Mouse (Mus musculus) hindbrain, embryonic 15.5 days (tissue): Measurements from ENCODE around the gene Cacnb3. TPM values are rescaled to one million over a fixed set of nuclear protein-coding genes. Genes with fewer than 3 reads are reported as not detected.
A peak's percentile ranks its signal among the peaks of the same experiment; 100 is the strongest.

ENCODE experiments used
- ATAC-seq: fragments of 200-750 bp; cut with Nextera tagmentation; 2 replicates; pipeline ENCODE4 v1.8.0; 2017; ENCODE audit warnings: low read depth, moderate number of reproducible peaks, moderate TSS enrichment; ENCODE audit not compliant: low FRiP score
- H3K27ac ChIP-seq: fragments of 300-500 bp; sonication (generic); replicated peaks from 2 replicates; pipeline ENCODE4 v1.5.1; 2015; ENCODE audit warnings: mild to moderate bottlenecking, inconsistent platforms
- H3K27me3 ChIP-seq: fragments of 300-500 bp; sonication (generic); 2 replicates; pipeline ENCODE4 v1.6.1; 2015; ENCODE audit warnings: control low read depth, inconsistent platforms
- H3K36me3 ChIP-seq: fragments of 300-500 bp; sonication (generic); 2 replicates; pipeline ENCODE4 v1.6.1; 2015; ENCODE audit warnings: control low read depth, inconsistent platforms
- H3K4me1 ChIP-seq: fragments of 300-500 bp; sonication (generic); replicated peaks from 2 replicates; pipeline ENCODE4 v1.6.1; 2015; ENCODE audit warnings: control low read depth, inconsistent platforms
- H3K4me2 ChIP-seq: fragments of 300-500 bp; sonication (generic); 2 replicates; pipeline ENCODE4 v1.6.1; 2015; ENCODE audit warnings: moderate library complexity, mild to moderate bottlenecking, inconsistent platforms
- H3K4me3 ChIP-seq: fragments of 300-500 bp; sonication (generic); 2 replicates; pipeline ENCODE4 v1.5.1; 2015; ENCODE audit warnings: mild to moderate bottlenecking, inconsistent platforms
- H3K9ac ChIP-seq: fragments of 300-500 bp; sonication (generic); 2 replicates; pipeline ENCODE4 v1.6.1; 2015; ENCODE audit warnings: inconsistent platforms
- H3K9me3 ChIP-seq: fragments of 300-500 bp; sonication (generic); 2 replicates; pipeline ENCODE4 v1.6.1; 2016; ENCODE audit warnings: control low read depth, inconsistent platforms
- WGBS: fragments of 180-500 bp; shearing (Covaris S2); methylation state at CpG from one replicate; pipeline ENCODE4 v1.1.7; 2015; 5-methylcytosine and 5-hydroxymethylcytosine counted together
- polyA plus RNA-seq: library from polyadenylated mRNA; unstranded; fragments of >200 nt; fragmentation: Nextera tagmentation; extraction: Ambion mirVana; gene quantifications from 2 replicates; pipeline ENCODE4 v1.2.1, GENCODE M21; 2015

Cacnb3 gene
- polyA plus RNA-seq, 1 experiment from 2014 or later, result 136 TPM

DNA sequence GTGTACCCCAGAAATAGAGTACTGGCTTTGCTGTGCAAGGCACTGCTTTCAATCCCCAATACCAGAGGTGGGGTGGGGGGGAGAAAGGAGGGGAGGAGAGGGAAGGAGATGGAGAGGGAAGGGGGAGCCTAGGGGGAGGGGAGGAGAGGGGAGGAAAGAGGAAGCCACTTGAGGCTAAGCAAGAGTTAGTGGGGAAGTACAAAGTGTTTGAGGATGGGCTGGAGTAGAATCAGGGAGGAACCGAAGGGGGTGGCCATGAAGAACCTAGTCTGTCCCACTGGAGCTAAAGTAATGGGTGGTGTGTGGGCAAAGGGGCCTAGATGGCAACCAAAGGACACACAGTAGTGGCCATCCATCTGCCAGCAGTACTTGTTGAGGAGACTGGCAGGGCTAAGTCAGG is 53.1 kb downstream of the Cacnb3 start:
- ATAC-seq, result no peak
- Histone ChIP-seq H3K4me2 (no peak overlapping the region), H3K9me3 (no peaks in the 10 kb centered on the region), H3K4me1 (no peaks in the 10 kb centered on the region), H3K36me3 (no peaks in the 10 kb centered on the region), H3K9ac (no peak overlapping the region), H3K27ac (no peak overlapping the region), H3K4me3 (no peak overlapping the region), H3K27me3 (no peaks in the 10 kb centered on the region)
- 89% methylated on average over 1 of the region's 1 CpGs for WGBS

DNA sequence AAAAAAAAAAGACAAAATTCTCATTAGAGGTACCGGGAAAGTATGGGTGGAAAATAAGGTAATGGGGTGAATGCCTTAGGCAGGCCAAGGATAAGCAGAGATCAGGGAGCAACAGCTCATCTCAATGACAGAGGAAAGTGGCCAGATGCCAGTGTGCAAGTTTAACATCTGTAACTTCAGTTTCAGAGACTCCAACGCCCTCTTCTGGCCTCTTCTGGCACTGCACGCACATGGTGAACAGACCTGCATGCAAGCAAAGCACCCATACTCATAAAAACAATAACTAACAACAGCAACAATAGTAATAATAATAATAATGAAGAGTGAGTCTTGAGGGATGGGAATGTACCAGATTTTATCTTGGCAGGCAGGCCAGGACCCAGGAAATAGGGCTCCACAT is 55.3 kb downstream of the Cacnb3 start:
- no peak overlapping the region for H3K9ac ChIP-seq
- peaks cover 4% of the 10 kb centered on the region for H3K4me1 ChIP-seq
- no peak overlapping the region for H3K4me3 ChIP-seq
- no peaks in the 10 kb centered on the region for H3K9me3 ChIP-seq
- H3K27me3 ChIP-seq, result no peaks in the 10 kb centered on the region
- H3K36me3 ChIP-seq, result no peaks in the 10 kb centered on the region
- ATAC-seq, result no peak
- WGBS, result 74% methylated on average over 3 of the region's 3 CpGs
- no peak overlapping the region for H3K27ac ChIP-seq
- H3K4me2 ChIP-seq, result no peak overlapping the region

DNA sequence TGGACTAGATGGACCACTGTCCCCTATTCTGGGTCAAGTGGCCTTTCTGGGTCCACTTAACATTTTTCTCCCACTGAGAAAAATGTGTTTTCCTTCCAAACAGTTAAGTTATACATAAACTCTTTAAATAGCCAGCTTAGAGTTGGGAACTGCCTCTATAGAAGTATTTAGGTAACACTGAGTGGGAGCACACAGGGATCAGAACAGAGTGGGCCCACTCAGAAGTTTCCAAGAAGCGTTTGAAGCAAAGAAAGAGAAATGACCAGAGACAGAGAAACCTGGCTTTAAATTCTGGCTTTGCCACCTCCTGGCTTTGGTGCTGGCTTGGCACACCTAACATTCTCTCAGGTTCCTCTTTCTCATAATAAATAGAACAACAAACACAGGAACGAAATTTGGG is 59.0 kb downstream of the Cacnb3 start:
- H3K4me3 ChIP-seq, result no peak overlapping the region
- no peak overlapping the region for H3K4me2 ChIP-seq
- H3K9ac ChIP-seq, result no peak overlapping the region
- no peak for ATAC-seq
- H3K27me3 ChIP-seq, result no peaks in the 10 kb centered on the region
- no peak overlapping the region for H3K27ac ChIP-seq
- WGBS, result 69% methylated on average over 2 of the region's 2 CpGs
- no peaks in the 10 kb centered on the region for H3K36me3 ChIP-seq
- H3K9me3 ChIP-seq, result no peaks in the 10 kb centered on the region
- peaks cover 16% of the 10 kb centered on the region for H3K4me1 ChIP-seq

DNA sequence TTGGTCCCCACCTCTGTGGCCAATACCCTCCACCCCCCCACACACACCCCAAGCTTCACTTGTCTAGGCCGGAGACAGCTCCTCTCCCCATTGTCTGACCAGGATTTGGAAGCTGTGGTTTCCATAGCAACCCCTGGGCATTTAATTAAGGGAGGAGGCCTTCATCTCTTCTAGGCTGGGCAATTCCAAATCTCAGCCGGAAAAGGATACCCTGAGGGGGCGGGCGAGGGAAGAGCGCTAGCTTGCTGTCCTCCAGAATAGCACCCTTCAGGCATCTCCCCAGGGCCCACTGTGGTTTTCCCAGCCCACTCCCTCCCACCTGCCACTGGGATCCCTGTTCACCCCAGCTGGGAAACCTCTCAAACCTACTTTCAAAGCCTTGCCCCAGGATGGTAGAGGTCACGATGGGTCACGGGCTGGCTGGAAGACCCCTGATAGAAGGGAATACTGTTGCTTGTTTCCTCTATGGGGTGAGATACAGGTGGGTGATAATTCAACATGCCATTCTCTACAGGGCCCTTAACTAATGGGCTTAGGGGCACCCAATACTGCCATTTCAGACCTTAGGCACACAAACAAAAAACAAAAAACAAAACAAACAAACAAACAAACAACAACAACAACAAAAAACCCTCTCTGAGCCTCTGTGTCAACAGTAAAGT is 61.0 kb downstream of the Cacnb3 start:
- Histone ChIP-seq H3K9me3 (no peaks in the 10 kb centered on the region), H3K4me2 (peak overlapping the region; percentile 11), H3K36me3 (no peaks in the 10 kb centered on the region), H3K27me3 (no peaks in the 10 kb centered on the region), H3K9ac (no peak overlapping the region), H3K4me1 (peaks cover 16% of the 10 kb centered on the region), H3K27ac (no peak overlapping the region; the same call in 1 of the 2 replicates), H3K4me3 (no peak overlapping the region)
- 15% methylated on average over 7 of the region's 7 CpGs for WGBS
- ATAC-seq, result peak; percentile 27; the same call in 1 of the 2 replicates

DNA sequence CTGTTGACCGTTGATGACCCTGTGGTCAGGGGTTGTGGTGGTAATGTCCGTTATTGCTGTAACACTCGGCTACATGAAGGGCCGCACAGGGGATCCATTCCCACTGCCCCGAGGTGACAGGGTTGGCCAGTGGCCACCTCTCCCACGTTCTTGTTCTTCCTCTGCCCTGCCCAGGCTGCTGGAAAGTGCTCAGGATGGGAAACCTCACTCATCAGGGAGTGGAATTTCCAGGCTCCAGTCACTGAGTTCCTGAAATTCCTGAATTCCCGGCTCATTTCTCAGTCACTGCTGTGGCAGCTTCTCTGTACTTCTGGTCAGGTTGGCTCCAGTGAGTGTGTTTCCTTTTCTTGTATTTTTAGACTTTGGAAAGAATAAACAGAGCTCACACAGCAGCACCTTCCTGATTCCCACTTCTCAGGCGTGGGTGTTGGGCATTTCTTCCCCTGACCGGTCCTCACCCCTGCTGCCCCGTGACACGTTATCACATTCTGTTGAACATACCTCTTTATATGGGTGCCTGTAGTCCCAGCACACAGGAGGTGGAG is 61.6 kb downstream of the Cacnb3 start:
- H3K36me3 ChIP-seq, result no peaks in the 10 kb centered on the region
- H3K4me3 ChIP-seq, result no peak overlapping the region
- peaks cover 16% of the 10 kb centered on the region for H3K4me1 ChIP-seq
- ATAC-seq, result no peak
- H3K9ac ChIP-seq, result no peak overlapping the region
- no peaks in the 10 kb centered on the region for H3K27me3 ChIP-seq
- no peak overlapping the region for H3K4me2 ChIP-seq
- H3K27ac ChIP-seq, result no peak overlapping the region
- 54% methylated on average over 11 of the region's 11 CpGs for WGBS
- no peaks in the 10 kb centered on the region for H3K9me3 ChIP-seq

Other genes starting within 250 kb of the Cacnb3 start
- gene Olfr283, start 249.9 kb upstream of the Cacnb3 start, polyA plus RNA-seq, result not detected in 2 replicates
- not detected in 2 replicates for gene Olfr282, start 199.6 kb upstream of the Cacnb3 start, polyA plus RNA-seq
- not detected in 2 replicates for gene Olfr281, start 178.3 kb upstream of the Cacnb3 start, polyA plus RNA-seq
- not detected in 2 replicates for gene OR5BS1P, start 160.9 kb upstream of the Cacnb3 start, polyA plus RNA-seq
- gene Lalba, start 148.1 kb upstream of the Cacnb3 start, polyA plus RNA-seq, result not detected in 2 replicates
- gene Olfr279, start 138.4 kb upstream of the Cacnb3 start, polyA plus RNA-seq, result not detected in 2 replicates
- gene Kansl2, start 96.6 kb upstream of the Cacnb3 start, polyA plus RNA-seq, result 108 TPM in 2 replicates
- 64.7 and 65.6 TPM in 2 replicates for gene Ccnt1, start 59.9 kb upstream of the Cacnb3 start, polyA plus RNA-seq
- not detected in 2 replicates for gene 4930415O20Rik, start 59.8 kb upstream of the Cacnb3 start, polyA plus RNA-seq
- 10.6 and 13.1 TPM in 2 replicates for gene Adcy6, start 20.8 kb upstream of the Cacnb3 start, polyA plus RNA-seq
- gene Ddx23, start 32.1 kb downstream of the Cacnb3 start, polyA plus RNA-seq, result 19.4 and 24.8 TPM in 2 replicates
- gene Rnd1, start 46.6 kb downstream of the Cacnb3 start, polyA plus RNA-seq, result 10.3 and 10.4 TPM in 2 replicates
- 6.8 TPM in 2 replicates for gene Ccdc65, start 77.4 kb downstream of the Cacnb3 start, polyA plus RNA-seq
- gene Fkbp11, start 97.4 kb downstream of the Cacnb3 start, polyA plus RNA-seq, result 5.7 TPM in 2 replicates
- 100.0 and 107 TPM in 2 replicates for gene Arf3, start 132.4 kb downstream of the Cacnb3 start, polyA plus RNA-seq
- not detected in 2 replicates for gene Wnt10b, start 147.3 kb downstream of the Cacnb3 start, polyA plus RNA-seq
- 1.9 and 2.5 TPM in 2 replicates for gene Wnt1, start 159.0 kb downstream of the Cacnb3 start, polyA plus RNA-seq
- gene Ddn, start 178.7 kb downstream of the Cacnb3 start, polyA plus RNA-seq, result 0.34 and 0.48 TPM in 2 replicates
- gene Prkag1, start 200.7 kb downstream of the Cacnb3 start, polyA plus RNA-seq, result 73.4 and 75.3 TPM in 2 replicates
- 10.6 and 11.4 TPM in 2 replicates for gene Kmt2d, start 240.4 kb downstream of the Cacnb3 start, polyA plus RNA-seq